Mouse (Mus musculus): Measurements from ENCODE around the gene Slc48a1.
A peak's percentile ranks its signal among the peaks of the same experiment; 100 is the strongest.

The Slc48a1 gene

GRCm38 (mm10) chr15:97809206-97809605 is 30.9 kb downstream of the Slc48a1 start:
- DNase-seq = no peak

- DNase-seq = no peak
Observed at GRCm38 (mm10) chr15:97809942-97810341, 31.6 kb downstream of the Slc48a1 start.

GRCm38 (mm10) chr15:97810399-97810798 is 32.1 kb downstream of the Slc48a1 start:
- no peak for DNase-seq

- DNase-seq = no peak
Observed at GRCm38 (mm10) chr15:97811307-97811706, 33.0 kb downstream of the Slc48a1 start.

GRCm38 (mm10) chr15:97812126-97812525 is 33.8 kb downstream of the Slc48a1 start:
- DNase-seq = peak; percentile 93 to 94

GRCm38 (mm10) chr15:97812875-97813274 is 34.6 kb downstream of the Slc48a1 start:
- peak in 1 of 2 experiments; percentile 36 for DNase-seq

- peak; percentile 87 for DNase-seq
Observed at GRCm38 (mm10) chr15:97813452-97814204, 35.3 kb downstream of the Slc48a1 start.

GRCm38 (mm10) chr15:97814703-97815102 is 36.4 kb downstream of the Slc48a1 start:
- no peak for DNase-seq

GRCm38 (mm10) chr15:97815254-97815653 is 36.9 kb downstream of the Slc48a1 start:
- DNase-seq = no peak

GRCm38 (mm10) chr15:97816199-97816994 is 38.1 kb downstream of the Slc48a1 start:
- DNase-seq = no peak

- DNase-seq = no peak
Observed at GRCm38 (mm10) chr15:97819937-97820336, 41.6 kb downstream of the Slc48a1 start.

GRCm38 (mm10) chr15:97821321-97821982 is 43.1 kb downstream of the Slc48a1 start:
- no peak for DNase-seq

GRCm38 (mm10) chr15:97821983-97822363 is 43.7 kb downstream of the Slc48a1 start:
- DNase-seq = no peak

GRCm38 (mm10) chr15:97822545-97823228 is 44.4 kb downstream of the Slc48a1 start:
- no peak for DNase-seq

GRCm38 (mm10) chr15:97823479-97823878 is 45.2 kb downstream of the Slc48a1 start:
- DNase-seq = no peak

- no peak for DNase-seq
Observed at GRCm38 (mm10) chr15:97824042-97824441, 45.7 kb downstream of the Slc48a1 start.

- peak in 1 of 2 experiments; percentile 58 for DNase-seq
Observed at GRCm38 (mm10) chr15:97825071-97825940, 47.0 kb downstream of the Slc48a1 start.

- no peak for DNase-seq
Observed at GRCm38 (mm10) chr15:97825941-97826587, 47.7 kb downstream of the Slc48a1 start.

- no peak for DNase-seq
Observed at GRCm38 (mm10) chr15:97826588-97827261, 48.4 kb downstream of the Slc48a1 start.

GRCm38 (mm10) chr15:97827401-97827800 is 49.1 kb downstream of the Slc48a1 start:
- DNase-seq = no peak
